Mouse (Mus musculus): ENCODE data around the gene L3mbtl4.

DNA sequence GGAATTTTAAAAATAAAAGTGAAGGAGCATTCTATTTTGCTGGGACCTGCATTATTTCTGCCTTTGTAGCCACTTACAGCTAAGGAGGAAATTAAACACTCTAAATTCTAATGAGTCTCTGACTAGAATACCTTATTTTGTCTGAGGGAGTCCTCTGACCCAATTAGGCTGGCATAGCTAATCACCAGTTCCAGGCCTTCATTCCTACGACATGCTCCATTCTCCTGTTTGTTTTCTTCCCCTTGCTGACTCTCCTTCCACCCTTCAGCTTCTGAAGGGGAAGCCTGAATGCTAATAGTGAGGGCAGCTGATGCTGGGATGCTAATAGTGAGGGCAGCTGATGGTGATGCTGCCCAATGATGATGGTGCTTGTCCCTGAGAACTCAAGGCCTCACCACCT, 286.7 kb downstream of the L3mbtl4 start:
- TF ChIP-seq POLR2A (IDR thresholded peaks at IDR 0.05; ENCODE audit: control insufficient read depth, extremely low read depth, insufficient read depth, low read length, poor library complexity) (no peak), CTCF (IDR thresholded peaks at IDR 0.05; ENCODE audit: borderline replicate concordance, control insufficient read depth, extremely low read depth, insufficient read depth, low read length, poor library complexity) (no peak)

All from thymus, adult 2 months (tissue).